Mouse (Mus musculus) heart, postnatal 0 days (tissue): Measurements from ENCODE around the gene Lrp8.

Experiments used
- CTCF ChIP-seq: IDR thresholded peaks from 2 replicates; pipeline ENCODE4 v1.5.1; 2016; ENCODE audit warnings: antibody characterized with exemption, control low read depth, low read depth
- EP300 ChIP-seq: IDR thresholded peaks from 2 replicates; pipeline ENCODE4 v1.6.1; 2016; ENCODE audit warnings: antibody characterized with exemption, low read depth

DNA sequence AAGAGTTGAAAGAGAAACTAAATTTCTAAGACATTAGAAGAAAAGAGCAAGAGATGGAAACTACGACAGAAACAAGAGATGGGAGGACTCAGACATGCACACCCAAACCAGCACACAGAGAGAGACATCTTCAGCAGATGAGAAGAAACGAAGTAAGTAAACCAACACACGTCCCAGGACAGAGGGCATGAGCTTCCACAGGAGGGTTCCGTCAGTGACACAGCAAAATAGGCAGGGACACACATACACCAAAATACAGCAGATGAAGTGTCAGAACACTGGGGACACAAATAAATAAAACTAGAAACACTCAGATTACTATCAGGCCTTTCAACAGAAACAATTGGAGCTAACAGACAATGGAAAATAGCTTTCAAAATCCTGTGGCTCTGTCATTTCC is 108.0 kb downstream of the Lrp8 start:
- TF ChIP-seq EP300: no peak
- TF ChIP-seq CTCF: no peak
